Mouse (Mus musculus): Measurements from ENCODE around the gene Zbtb9.
"Not testable (repeated sequence)": the region's sequence is repeated elsewhere in the genome, so short reads cannot be mapped to it uniquely, and the experiment has no call there.

Zbtb9 gene

DNA sequence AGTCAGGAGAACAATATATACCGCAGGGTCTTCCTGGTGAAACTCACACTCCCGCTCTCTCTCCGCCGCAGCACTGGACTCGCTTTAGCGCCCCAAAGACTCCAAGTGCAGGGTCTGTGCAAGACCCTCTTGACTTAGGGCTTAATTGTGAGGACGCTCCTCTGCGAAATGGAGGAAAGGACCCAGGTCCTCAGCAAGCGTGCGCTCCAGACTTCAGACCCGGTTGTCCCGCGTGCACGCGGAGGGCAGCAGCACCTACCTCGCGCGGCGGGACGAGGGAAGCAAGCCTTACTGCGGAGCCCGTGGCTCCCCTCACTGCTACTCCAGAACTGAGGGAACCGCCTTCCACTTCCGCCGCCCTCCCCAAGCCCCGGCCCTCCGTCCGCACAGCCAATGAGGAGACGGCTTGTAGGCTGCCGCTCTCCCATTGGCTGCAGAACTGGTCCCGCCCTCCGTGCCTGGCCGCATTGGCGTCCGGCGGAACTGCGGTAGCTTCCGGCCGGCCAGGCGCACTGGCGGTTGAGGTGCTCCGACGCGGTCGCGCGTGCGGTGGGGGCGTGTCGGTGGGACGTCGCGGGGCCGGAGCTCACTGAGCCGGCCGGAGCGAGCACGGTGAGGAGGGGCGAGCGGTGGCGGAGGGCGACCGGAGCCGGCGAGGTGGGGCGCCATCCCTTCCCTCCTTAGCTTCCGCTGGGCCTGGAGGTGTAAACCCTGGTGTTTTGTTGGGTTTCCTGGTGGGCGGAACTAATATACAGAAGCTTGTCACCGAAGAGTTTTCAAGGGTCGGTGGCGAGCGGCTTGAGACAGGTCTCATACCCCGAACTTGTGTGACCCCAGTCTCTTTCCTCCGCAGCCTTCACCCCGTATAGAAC lies at the start of gene Zbtb9:
Gene Zbtb9 (plus strand): TSS at position 465 of the 872 bp plus-strand sequence.
- DNase-seq (ENCODE audit: low read depth, low spot score): peak; percentile 92

DNA sequence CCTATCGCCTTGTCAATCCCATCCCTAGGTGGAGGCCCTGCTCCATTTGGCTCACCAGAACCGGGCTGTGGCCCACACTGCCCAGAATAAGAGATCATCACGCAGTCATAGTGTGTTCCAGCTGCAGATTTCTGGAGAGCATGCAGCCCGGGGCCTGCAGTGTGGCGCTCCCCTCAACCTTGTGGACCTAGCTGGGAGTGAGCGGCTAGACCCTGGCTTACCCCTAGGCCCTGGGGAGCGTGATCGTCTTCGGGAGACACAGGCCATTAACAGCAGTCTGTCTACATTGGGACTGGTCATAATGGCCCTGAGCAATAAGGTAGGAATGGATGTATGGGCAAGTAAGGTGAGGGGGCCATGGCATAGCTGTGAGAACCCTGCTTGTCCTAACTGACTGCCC lies 47.6 kb upstream of the Zbtb9 start:
- DNase-seq (ENCODE audit: low read depth, low spot score): not testable (repeated sequence)

DNA sequence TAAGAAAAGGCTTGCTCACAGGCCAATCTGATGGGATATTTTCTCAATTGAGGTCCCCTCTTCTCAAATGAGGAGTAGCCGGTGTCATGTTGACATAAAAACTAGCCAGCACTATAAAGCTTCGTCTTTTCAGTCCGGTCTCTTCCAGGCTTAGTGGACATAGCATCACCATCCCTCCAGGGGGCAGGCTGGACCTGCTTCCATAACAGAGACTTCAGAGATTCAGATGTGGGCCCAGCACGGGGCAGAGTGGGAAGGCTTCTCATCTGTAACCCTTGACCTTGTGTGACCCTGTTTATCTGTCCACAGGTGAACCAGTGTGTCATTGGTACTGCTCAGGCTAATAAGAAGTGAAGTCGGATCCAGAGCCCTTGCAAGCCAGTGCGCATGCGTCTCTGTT lies 41.2 kb upstream of the Zbtb9 start:
- not testable (repeated sequence) for DNase-seq (ENCODE audit: low read depth, low spot score)

DNA sequence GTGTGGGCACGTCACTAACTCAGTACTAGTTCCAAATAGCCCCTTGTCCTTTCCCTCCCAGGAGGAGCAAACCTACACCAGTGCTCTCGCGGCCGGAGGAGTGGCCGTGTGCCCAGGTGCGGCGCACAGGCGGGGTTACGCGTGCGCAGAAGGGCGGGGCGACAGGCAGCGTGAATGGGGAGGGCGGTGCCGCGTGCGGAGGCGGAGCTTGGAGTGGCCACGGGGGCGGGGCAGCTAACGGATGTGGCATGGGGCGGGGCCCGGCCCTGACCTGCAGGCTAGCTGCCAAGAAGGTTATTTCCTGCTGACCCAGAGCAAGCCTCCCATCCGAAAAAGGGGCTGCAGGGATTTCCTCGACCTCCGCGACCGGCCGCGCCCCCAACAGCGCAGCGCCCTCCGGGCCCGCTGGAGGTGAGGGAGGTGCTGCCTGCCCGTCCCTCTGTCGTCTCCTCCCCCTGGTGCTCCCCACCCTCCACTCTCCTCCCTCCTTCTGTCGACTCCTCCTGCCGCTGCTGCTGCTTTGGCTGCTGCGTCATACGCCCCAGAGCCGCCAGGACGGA lies 40.0 kb upstream of the Zbtb9 start, which contains the start of gene Phf1:
Gene Phf1 (plus strand): TSS at position 214 of the 560 bp plus-strand sequence.
- DNase-seq (ENCODE audit: low read depth, low spot score): peak; percentile 85

DNA sequence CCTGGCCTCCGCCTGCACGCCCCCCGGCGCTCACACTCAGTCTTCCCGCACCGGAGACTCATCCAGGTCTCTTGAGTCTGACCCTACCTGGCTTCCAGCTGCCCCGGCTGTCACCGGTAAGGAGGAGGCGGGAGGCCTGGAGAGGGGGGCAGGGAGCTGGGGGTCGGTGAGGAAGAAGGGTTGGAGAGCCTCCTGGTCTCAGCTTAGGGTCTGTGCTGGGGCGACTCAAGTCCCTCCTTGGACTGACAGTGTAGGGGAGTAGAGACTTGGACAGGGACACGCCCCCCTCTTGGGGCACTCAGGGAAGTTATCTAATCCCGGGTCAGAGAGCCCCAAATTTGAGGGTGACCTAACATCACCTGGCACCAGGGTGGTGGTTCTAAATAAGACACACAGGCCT lies 39.5 kb upstream of the Zbtb9 start:
- DNase-seq (ENCODE audit: low read depth, low spot score): no peak

DNA sequence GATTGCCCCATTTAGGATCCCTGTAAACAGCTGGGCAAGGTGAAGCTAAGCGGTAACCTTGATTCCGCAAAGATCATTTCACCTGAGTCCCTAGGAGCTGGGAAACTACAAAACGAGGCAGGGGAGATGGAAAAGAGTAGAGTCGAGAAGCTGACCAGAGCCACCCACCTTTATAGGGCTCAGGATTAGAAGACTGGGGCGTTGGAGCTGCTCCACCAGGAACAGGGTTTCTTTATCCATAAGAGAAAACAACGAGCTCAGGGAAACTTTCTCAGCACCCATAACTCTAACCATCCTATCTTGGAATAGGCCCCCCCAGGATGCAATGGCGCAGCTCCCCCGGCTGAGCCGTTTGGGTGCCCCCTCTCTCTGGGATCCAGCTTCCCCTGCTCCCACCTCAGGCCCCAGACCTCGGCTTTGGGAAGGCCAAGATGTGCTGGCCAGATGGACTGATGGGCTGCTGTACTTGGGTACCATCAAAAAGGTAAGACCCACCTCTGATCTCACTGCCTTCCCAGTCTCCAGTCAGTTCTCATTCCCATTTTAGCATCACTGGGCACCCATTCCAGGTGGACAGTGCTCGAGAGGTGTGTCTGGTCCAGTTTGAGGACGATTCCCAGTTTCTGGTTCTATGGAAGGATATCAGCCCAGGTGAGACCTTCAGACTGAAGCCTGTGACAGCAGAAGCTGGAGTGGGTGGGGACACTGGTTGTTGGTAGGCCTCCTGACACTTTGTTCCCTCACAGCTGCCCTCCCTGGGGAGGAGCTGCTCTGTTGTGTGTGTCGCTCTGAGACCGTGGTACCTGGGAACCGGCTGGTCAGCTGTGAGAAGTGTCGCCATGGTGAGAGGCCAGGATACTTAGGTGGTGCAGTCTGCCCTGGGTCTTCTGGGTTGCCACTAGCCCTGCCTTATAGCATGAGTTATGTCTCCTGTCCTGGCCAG lies 38.8 kb upstream of the Zbtb9 start:
- DNase-seq (ENCODE audit: low read depth, low spot score): no peak

DNA sequence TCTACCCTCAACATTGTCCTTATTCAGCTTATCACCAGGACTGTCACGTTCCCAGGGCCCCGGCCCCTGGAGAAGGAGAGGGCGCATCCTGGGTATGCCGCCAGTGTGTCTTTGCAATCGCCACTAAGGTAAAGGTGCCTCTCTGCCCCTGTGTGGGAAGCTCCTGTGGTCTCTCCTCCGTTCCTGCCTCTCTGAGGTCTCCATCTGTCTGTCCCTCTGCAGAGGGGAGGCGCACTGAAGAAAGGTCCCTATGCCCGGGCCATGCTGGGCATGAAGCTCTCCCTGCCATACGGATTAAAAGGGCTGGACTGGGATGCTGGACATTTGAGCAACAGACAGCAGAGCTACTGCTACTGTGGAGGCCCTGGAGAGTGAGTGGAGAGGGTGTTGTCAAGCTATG lies 37.9 kb upstream of the Zbtb9 start:
- DNase-seq (ENCODE audit: low read depth, low spot score): no peak

DNA sequence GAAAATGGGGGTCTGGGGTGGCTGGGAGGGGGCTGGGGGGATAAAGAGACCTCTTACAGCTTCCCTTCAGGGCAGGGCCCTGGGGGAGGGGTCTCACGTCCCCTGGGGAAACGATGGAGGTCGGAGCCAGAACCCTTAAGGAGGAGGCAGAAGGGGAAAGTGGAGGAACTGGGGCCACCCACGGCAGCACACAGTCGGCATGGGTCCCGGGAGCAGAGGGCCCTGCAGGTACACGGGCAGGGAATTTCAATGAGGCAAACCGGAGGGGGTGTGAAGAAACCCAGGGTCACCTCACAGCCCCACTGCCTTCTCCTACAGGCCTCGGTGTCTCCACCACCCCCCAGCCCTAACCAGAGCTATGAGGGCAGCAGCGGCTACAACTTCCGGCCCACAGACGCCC lies 36.5 kb upstream of the Zbtb9 start:
- DNase-seq (ENCODE audit: low read depth, low spot score): no peak

DNA sequence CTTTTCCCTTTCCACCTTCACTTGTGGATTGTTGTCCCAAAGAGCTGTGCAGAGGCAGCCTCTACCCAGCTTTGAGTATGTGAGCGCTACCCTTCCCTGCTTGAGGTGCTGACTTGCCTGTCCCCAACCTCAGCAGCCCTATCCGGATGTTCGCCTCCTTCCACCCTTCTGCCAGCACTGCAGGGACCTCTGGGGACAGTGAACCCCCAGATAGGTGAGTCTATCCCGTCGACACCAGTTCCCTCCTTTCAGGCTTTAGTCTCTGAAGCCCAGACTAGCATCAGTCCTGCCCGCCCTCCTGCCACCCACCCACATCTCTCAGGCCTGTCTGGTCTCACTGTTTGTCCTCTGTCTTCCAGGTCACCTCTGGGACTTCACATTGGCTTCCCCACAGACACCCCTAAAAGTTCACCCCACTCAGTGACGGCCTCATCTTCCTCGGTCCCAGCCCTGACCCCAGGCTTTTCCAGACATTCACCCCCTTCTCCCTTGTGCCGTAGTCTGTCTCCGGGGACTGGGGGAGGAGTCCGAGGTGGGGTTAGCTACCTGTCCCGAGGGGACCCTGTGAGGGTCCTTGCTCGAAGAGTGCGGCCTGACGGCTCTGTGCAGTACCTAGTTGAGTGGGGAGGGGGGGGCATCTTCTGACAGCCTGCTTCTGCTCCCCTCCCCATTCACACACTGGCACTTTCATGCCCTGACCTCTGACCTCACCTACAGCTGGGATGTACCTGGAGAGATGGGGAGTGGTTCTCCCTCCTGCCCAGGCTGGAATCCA lies 35.9 kb upstream of the Zbtb9 start:
- no peak for DNase-seq (ENCODE audit: low read depth, low spot score)

DNA sequence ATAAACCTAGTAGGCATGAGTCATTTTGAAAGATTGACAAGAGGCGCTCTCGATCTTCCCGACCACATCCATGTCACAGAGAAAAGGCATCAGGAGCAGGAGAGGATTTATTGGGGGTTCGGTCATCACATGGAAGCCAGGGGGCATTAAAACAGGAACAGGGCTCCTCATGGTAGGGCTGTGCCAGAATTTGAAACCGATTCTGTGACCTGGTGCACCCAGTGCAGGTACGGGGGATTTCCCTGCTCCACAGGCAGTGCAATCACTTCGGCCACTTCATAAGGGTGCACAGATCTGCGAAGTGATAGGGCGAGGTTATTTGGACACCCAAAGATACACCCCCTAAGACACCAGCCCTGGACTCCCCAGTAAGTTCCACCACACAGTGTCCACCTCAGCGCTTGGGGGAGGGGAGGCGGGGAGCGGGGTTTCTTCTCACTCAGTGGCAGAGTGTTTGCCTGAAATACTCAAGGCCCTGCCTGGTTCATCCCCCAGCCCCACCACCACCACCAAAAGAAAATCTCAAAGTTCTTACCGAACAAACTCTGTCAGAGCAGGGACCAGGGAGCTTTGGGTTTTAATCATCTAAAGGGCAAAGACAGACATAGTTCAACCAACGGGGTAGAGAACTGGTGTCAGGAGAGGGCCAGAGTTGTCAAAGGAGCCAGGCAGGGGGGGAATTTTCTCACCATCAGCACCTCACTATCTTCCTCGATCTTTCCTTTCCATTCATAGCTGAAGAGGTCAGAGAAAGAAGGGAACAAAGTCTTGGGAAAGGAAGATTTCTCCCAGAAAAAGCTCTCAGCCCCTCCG lies 34.9 kb upstream of the Zbtb9 start:
- no peak for DNase-seq (ENCODE audit: low read depth, low spot score)

DNA sequence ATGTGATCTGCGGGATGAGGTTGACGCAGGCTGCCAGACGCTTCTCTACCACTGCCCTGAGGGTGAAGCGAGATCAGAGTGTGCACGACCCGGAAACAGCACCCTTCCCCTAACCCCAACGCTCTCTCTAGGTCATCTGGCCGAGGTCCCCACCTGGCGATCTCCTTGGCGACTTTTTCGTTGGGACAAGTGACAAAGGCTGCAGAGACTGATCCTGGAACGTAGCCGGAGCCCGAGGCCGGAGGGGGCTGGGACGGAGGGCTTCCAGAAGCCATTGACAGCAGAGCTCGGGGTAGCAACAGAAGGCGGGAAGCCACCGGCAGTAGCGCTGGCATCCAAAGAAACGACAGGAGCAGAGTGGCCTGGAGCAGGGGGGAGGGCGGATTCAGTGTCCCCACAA lies 34.2 kb upstream of the Zbtb9 start:
- DNase-seq (ENCODE audit: low read depth, low spot score): no peak

DNA sequence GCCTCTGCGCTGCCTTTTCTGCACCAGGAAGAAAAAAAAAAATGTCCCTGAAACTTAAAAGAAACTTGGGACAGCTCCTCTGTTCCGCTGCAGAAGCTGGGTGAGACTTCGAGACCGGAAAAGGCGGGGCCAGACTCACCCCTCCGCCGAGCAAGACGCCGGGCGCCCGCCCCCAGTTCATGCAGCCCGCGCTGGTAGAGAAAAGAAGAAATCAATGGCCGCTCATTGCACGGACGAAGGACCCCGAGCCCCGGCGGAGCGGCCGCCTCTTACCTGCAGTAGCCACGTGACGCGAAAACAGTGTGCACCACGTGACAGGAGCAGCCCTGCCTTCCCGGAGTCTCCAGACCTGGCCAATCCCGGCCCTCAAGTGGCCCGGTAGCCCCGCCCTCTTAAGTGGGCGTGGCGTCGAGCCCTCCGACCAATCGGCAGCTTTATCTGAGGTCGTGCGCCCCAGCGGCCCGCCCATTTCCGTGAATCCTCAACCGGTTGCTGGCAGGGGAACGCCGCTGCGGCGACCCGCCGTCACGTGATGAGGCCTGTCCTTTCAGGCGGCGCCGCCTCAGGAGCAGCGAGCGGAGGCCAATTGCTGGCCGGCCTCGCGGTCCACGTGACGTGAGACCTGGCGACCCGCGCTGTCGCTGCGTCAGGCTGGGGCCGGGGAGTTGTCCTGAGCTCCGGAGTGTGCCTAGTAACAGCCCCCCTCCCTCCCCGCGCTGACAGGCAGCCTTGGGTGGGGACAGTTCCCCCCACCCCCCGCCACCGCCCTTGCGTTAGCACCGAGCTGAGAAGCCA lies 33.6 kb upstream of the Zbtb9 start, which contains the start of gene Cuta:
Gene Cuta (minus strand): TSS at position 392 of the 795 bp plus-strand sequence.
- peak; percentile 99 for DNase-seq (ENCODE audit: low read depth, low spot score)

DNA sequence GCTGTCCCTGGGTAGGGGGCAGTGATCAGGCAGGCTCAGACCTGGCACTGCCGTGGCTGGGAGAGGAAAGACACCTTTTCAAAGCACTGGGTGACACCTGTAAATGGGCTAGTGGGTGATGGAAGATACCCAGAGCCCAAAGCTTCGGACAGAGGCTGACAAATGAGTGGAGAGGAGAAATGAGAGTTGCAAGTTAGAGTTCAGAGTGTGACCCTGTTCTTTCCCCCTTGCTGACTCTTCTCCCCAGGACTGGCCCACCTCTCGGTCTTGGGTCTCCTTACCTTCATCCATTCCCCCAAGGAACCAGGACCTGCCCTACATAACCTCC lies 33.0 kb upstream of the Zbtb9 start:
- no peak for DNase-seq (ENCODE audit: low read depth, low spot score)

DNA sequence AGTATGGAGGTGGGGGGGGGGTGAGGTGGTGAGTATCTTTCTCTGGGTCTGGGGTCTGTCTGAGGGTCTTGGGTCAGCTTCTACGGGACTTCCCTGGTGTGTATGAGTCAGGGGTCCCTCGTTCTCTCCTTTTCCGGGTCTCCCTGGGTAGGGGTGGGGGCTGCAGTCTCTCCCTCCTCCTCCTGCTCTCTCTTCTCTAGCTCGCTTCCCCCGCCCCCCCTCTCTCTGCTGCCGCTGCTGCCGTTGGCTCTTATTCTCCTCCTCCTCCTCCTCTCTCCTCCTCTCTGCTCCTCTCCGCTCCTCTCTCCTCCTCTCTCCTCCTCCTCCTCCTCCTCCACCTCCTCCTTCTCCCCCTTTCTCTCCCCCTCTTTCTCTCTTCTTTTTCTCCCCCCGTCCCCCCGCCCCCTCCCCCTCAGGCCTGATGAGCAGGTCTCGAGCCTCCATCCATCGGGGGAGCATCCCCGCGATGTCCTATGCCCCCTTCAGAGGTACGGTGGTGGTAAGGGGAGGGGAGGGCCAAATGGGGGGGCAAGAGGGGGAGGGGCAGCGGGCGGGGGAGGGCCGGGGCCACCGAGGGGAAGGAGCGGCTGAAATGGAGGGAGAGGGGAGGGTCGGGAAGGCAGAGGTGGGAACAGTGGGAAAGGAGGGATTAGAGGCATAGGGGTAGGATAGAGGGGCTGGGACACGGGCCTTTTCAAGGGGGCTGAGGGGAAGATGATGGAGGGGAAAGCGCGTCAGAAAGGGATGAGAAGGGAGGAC lies 31.8 kb upstream of the Zbtb9 start, which contains the start of gene Syngap1:
Gene Syngap1 (plus strand): TSS at position 223 of the 759 bp plus-strand sequence.
- DNase-seq (ENCODE audit: low read depth, low spot score): no peak

DNA sequence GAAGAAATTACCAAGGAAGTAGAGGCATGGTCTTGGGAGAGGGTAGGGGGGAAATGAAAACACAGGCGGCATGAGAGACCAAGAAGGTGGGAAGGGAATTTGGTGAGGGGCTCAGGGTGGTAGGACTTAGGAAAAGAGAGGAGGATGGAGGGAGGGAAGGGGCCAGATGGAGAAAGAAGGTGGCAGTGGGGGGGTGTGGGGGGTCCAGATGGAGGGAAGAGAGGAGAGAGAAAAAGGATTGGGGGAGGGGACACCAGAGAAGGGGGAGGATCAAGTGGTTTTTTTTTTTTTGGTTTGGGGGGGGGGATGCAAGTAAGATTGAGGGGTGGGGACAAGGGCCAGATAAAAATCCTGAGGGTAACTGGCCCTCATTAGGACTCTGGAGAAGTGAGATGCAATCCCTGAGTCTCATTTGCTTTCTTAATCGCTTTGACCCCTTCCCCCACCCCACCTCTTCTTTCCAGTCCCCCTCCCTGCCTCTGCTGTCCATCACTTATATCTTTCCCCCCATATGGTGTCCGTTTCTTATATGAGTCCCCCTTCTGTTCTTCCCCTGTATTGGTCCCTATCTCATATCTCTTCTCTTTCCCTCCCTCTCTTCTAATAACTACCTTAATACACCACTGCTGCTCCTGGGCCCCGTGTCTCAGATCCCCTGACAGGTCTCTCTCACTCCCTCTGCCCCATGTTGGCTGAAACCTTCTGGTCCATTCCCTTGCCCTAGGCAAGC lies 31.0 kb upstream of the Zbtb9 start:
- no peak for DNase-seq (ENCODE audit: low read depth, low spot score)

DNA sequence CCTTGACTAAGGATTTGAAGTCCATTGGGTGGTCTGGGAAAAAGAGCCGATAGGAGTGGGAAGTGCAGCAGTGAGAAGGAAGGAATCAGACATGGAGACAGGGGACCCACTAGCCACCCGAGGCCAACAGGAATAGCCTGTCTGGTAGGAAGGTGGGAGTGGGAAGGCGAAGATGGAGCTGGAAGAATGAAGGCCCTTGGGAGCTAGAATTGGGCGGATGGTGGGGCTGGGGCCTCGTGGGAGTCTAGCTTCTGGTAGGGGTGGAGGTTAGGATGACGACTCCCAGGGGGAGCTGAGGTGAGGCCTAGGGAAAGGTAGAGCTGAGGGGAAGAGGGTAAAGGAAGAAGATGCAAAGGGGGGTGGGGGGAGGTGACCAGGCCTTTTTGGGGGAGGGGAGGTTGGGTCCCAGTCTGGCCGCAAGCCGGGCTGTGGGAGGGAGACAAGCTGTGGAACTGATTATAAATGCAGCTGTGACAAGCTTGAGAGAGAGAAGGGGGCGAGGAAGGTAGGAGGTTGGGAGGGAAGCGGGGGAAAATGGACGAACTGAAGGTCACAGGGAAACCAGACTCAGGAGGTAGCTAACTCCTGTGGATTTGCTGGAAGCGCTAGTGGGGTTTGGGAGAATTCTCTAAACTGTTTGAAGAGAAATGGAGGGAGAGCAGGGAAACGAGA lies 27.0 kb upstream of the Zbtb9 start:
- no peak for DNase-seq (ENCODE audit: low read depth, low spot score)

DNA sequence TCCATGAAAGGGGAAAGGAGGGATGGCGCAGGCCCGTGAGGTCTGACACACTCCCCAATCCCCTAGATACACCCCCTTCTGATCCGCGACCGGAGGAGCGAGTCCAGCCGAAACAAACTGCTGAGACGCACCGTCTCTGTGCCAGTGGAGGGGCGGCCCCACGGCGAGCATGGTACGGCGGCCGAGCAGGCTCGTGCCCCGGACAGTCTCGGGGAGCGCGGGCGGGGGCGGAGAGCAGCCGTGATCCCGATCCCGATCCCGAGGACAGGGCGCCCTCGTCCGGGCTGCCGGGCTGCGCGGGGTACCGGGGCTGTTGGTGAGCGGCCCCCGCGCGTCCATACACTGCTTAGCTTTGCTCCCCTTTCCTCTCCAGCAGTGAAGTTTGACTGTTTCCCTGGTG lies 26.4 kb upstream of the Zbtb9 start:
- no peak for DNase-seq (ENCODE audit: low read depth, low spot score)

All from embryo, embryonic 11.5 days (tissue).